Mouse (Mus musculus): ENCODE data around the gene Mrps5.
"Not testable (repeated sequence)": the region's sequence is repeated elsewhere in the genome, so short reads cannot be mapped to it uniquely, and the experiment has no call there.

Mrps5 gene

DNA sequence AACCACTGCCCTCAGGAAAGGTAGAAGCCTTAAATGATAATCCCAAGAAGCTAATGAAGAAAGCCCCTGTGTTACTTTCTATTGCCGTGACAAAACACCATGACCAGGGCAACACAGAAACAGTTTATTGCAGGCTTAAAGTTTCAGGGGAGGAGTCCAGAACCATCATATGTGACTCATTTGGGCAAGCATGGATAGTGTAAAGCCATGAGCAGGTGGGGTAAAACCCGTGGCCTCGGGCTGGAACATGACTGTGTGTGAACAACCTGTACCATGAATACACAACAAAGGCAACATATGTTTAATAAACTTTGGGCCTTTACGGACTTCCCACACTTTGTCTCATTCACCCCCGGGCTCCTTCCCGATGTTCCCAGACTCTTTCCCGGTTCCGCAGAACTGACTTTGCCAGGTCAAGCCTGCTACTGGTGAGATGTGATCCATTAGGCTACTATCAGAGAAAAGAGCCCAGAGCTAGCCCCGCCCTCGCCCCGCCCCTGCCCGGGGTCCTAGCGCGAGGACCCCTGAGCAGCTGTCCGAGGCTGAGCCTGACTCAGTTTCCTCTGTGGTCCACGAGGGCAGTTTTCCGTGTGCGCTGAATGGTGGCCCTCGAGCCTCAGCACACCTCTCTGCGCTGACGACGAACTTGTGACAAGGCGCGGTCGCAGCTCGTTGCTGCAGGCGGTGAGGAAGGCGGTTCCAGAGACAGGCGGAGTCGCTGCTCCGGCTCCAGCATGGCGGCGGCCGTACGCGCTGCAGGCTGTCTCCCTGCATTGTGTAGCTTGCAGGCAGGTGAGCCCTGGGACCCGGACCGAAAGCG, at the start of gene Mrps5, which contains the start of gene Zfp661:
Mrps5 (plus strand) TSS at position 529 of the 820 bp plus-strand sequence.
Zfp661 (minus strand) TSS at position 401 of the 820 bp plus-strand sequence.
- DNase-seq (ENCODE audit: low spot score): peak; percentile 55

DNA sequence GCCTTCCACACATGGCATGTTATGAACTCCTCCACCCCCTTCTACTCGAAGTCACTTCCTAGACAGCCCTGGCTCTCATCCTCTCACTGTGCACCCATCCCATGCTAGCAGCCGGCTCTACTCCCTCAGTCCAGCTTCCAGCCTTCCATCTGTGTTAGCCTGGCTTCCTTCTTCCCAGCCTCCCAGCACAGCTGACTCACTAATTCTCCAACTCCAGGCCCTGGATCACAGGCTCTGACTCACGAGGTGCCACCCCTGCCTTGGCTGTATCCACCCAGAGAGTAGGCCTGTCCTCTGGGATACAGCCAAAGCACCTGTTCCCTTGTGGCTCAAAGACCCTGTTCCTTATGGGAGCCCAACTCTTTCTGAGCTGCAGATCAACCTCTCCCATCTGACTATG, 49.5 kb upstream of the Mrps5 start:
- DNase-seq (ENCODE audit: low spot score): no peak

DNA sequence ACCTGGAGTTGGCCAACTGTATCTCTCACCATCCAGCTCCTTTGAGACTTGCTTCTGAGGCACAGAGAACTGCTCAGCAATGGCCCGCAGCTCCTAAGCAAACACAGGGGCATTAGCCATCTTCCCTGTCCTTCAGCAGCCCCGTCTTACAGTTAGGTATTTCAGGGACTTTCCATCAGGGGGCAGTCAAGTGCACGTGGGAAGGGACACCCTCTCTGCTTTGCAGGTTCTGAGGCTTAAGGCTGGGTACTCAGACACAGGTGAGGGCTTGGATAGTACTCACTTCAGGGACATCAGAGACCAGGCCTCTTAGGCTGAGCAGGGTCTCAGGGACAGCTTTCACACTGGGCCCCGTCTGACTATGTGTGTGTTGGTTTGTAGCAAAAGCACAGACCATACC, 47.5 kb upstream of the Mrps5 start:
- DNase-seq (ENCODE audit: low spot score): no peak

DNA sequence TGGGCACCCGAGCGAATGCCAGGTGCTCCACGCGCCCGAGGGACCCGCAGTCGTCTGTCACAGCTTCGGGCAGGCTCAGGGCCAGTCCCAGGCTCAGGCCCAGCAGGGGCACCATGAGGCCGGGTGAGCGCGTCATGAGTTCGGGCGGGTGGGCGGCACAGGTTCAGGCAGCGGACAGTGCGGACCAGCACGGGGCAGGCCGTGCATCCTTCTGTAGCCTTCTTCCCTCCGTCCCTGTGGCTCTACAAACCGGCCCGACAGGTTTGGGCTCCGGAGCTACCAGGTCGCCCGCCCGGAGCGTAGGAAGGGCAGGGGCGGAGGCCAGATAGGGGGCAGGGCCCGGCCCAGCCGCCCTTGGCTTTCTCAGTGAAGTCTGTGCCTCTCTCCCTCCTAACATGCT, 45.8 kb upstream of the Mrps5 start, which contains the start of gene Prom2:
Prom2 (minus strand) TSS at position 283 of the 400 bp plus-strand sequence.
- no peak for DNase-seq (ENCODE audit: low spot score)

DNA sequence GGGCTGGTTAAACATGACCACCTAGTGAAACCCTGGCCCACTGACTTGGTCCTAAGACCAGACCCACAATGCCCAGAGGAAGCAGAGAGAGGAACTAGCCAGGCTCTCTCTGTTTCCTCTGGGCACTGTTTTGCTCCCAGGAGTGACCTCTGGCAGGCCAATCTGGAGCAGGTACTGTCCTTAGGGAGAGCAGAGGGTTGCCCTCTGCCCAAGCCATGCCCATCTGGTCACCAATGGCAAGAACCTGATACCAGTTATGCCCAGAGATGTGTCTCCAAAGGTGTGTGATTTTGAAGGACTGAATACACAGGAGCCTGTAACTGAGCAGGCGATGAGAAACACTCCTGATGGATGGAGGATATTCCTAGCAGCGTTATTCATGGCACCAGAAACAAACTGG, 45.3 kb upstream of the Mrps5 start:
- no peak for DNase-seq (ENCODE audit: low spot score)

DNA sequence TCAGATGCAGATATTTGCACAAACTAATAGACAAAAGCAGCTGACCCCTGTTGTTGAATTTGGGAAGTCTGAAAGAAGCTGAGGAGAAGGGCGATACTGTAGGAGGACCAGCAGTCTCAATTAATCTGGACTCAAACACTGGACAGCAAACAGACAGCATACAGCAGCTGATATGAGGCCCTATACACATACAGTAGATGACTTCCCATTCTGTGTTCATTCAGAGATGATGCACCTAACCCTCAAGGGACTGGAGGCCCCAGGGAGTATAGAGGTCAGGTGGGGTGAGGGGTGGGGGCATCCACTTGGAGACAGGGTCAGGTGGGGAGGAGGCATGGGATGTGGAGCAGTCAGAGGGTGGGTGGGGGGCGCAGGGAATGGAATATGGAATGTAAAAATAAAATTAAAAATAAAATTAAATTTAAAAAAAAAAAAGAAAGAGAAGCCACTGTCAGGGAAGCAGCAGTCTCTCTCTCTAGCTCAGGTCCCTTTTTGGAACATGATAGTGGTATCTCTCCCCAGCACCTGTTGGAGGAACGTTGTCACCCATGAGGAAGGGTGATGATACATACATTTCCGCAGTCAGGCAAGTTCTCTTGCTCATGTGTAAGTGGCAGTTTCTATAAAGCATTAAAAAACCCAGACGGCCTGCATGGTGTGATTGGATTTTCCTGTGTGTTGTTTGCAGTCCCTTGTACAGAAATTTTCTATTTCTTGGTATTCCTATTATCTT, 38.5 kb upstream of the Mrps5 start:
- no peak for DNase-seq (ENCODE audit: low spot score)

DNA sequence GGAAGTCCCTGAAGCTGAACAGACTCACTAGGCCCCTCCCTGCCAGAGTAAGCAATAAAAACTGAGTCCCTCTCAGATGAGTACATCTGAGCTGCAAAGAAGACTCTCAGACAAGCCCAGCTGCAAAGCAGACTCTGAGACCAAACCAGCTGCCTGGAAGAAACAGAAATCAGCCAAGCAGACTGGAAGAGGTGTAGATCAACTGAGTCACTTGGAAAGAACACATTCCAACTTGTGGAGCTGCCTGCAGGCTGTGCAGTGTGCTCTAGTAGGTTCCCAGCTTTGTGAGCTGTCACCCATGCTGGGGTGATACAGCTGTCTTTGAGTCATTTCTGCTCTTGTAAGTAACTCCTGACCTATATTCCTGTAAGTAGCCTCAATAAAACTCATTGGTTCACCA, 37.3 kb upstream of the Mrps5 start:
- DNase-seq (ENCODE audit: low spot score): no peak

DNA sequence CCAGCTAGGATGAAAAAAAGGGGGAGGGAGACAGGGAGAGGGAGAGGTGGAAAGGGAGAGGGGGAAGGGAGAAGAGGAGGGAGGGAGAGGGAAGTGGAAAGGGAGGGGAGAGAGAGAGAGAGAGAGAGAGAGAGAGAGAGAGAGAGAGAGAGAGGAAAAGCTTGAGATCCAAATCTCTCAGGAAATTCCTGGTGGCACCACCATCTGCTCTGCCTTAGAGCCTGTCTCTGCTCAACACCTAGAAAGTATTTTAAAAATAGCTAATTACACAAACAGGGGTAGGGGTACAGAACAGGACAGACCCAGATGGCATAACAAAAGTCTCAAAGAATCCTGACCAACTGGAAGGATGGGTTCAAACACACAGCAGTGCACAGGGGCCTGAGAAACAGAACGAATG, 36.6 kb upstream of the Mrps5 start:
- DNase-seq (ENCODE audit: low spot score): no peak

DNA sequence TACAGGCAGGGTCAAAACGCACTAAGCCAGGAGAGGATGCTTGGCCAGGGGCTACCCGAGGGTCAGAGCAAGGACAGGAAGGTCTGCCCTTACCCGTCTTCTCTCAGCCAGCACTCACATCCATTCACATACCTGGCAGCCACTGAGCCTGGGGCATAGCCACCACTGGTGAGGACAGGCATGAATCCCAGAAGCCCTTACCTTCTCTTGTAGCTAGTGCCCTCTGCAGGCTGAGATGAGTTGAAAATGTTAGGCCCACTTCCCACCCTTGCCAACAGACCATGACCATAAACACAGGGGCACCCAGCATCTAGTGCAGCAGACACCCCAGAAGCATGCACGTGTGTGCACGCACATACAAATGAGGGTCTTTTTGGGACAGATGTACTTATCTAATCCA, 35.9 kb upstream of the Mrps5 start:
- DNase-seq (ENCODE audit: low spot score): peak; percentile 32

DNA sequence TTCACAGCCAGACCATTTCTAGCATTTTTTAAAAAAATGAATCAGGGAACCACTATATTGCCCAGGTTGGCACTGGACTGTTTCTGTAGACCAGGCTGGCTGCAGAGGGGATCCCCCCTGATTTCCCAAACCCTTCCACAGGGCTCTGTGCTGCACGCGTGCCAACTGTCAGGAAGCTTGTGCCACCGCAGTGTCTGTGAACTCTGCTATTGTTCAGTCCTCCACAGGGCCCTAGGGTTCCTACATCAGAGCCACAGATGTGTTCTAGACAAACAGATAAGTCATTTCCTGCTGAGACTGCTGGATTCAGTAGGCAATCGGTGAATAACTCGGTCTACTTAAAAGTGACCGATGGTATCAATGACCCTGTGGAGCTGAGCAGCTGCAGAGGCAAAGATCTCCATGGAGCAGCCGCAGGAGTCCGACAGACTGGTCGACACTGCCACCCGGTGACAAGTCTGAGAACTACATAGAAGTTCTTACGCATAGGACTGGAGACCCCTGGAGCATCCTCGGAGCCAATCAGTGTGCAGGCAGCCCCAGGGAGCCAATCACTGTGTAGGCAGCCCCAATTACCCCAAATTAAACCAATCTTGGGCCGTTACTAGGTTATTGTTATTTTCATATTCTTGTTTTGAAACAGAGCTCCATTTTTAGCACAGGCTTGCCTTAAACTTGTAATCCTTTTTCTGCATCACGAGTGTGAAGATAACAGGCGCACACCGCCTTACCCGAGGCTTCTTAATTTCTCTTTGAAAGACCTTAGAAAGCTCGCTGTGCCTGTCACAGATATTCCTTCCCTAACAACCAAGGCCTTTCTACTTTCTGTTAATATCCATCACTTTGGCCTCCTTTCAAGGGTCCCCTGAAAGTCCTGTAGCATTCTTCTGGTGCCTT, 27.7 kb upstream of the Mrps5 start:
- peak; percentile 96 for DNase-seq (ENCODE audit: low spot score)

DNA sequence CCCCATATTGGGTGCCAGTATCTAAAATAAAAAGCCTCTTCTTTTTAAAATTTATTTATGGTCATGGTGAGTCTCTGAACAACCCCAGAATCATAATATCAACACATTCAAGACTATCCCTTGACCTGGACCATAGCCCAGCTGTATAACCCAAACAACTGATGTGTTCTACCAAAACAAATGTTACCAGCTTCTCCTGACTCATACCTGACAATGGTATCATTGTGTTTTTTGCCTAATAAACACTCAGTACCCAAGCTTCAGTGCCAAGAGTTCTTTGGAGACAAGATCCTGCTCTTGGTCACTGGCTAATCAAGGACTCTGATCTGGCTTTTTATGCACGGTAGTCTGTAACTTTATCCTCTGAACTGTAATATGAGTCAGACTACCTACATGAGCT, 13.7 kb upstream of the Mrps5 start:
- no peak for DNase-seq (ENCODE audit: low spot score)

DNA sequence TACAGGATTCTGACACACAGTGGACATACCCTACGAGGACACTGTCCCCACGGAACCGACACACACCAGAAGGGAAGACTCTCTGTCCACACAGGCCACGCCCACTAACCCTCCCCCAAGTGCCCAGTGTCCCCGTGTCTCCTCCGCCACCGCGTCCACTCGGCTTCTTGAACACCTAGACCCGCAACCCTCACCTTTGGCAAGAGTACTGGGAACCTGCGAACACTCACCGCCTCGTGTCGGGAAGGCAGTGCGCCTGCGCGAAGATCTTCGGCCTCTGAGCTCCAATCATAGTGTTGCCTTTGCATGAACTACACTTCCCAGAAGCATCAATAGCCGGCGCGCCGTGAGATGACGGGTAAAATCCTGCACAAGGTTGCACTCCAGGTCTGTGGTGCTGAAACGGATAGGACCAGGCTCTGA, 2.6 kb upstream of the Mrps5 start:
- peak; percentile 87 for DNase-seq (ENCODE audit: low spot score)

DNA sequence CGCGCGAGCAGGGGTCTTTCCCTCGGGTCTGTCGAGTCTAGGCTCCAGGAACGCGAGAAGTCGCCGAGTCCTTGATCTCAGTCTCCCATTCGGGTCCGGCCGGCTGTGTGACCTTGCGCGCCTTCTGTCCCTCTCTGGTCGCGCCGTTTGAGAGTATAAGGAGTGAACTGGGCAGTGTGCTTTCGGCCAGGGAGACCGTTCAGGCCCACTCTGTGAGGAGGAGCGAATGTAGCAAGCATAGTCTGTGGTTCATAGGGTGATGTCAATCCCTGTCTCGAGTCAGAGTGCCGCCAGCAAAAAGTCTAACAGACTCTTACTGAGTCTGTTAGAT, 457 bp downstream of the Mrps5 start:
- DNase-seq (ENCODE audit: low spot score): no peak

DNA sequence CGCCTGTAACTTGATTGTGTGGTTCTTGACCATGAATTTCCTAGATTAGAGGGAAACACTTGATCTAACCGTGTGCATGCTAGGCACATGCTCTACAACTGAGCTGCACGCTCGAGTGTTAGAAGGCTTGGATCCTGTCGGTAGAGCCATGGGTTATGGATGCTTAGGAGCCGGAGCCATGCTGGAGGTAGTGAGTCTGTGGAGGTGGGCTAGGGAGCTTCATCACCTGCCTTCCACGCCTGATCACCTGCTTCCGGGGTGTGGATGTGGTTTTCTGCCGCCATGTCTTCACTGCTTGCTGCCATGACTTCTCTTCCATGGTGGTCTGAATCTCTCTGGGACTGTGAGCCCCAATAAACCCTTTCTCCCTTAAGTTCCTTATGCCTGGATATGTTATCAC, 1.9 kb downstream of the Mrps5 start:
- no peak for DNase-seq (ENCODE audit: low spot score)

DNA sequence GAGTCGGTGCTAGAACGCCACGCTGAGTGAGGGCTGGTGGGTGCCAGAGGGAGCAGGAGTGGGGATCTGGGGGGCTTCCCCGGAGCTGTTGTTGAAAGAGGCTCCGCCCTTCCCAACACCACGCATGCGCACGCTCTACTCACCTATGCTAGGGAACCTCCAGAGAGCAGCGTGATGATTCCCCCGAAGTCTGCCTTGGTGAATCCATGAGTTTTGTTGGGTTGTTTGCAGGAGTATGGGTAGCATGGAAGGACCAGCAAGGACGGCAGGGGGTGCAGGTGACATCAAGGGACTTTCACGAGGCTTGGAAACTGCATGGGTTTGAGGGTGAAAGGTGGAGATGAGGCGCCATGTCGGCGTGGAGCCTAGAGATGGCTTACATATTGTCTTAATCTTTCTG, 3.2 kb downstream of the Mrps5 start:
- no peak for DNase-seq (ENCODE audit: low spot score)

DNA sequence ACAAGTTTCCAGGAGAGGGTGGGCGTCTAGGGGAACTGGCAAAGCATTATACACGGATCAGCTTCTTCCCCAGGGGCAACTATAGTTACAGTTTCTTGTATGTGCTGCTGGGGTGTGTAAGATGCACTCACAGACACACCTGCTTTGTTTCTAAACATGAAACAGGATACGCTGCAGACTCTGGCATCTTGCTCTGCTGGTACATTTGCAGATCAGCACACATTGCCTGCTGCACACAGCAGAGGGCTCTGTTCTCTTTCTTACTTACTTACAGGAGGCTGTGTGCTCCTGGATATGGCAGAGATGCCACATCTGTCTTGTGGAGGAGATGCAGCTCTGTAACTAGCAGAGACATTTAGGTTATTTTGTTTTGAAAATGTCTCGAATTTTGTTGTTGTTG, 3.8 kb downstream of the Mrps5 start:
- DNase-seq (ENCODE audit: low spot score): no peak

DNA sequence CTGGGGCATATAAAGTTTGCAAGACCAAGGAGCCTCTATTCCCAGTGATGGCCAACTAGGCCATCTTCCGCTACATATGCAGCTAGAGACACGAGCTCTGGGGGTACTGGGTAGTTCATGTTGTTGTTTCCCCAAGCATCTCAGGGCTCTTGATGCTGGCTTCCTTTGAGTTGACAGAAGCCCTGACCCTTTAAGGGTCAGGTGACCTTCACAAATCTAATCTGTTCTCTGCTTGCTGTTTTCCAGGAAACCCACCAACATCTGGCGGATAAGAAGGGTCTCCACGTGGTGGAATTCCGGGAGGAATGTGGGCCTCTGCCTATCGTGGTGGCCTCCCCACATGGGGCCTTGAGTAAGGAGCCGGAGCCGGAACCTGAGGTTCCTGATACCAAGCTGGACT, 16.4 kb downstream of the Mrps5 start:
- DNase-seq (ENCODE audit: low spot score): not testable (repeated sequence)

DNA sequence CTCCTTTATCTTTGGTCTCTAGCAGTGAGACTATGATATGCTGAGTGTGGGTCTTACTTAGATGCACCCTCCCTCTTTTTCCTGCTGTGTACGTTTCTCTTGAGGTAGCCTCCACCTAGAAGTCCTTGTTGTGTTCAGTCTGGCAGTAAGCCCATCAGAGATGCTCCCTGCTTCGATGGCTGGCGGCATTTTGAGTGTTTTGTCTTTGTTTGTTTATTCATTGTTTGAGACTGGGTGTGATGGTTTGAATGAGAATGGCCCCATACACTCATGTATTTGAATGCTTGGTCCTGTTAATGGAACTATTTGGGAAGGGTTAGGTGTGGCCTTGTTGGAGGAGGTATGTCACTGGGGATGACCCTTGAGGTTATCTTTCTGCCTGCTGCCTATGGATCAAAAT, 18.2 kb downstream of the Mrps5 start:
- no peak for DNase-seq (ENCODE audit: low spot score)

DNA sequence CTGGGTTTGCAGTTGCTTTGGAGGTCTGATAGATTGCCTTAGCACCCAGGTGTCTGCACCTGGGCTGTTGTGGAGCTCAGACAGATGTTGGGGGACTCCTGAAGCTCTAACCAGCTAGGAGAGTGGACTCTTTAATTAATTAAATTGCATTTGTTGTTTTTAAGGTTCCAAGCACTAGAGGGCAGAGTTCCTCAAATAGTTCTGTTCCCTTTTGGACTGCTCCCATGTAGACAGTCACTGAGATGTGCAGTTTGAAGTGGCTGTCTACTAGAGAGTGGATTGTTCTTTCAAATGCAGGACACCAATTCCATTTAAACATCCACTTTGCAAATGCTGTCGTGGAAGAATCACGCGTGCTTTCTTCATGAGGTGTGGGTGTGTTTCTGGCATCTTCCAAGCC, 21.2 kb downstream of the Mrps5 start:
- no peak for DNase-seq (ENCODE audit: low spot score)

DNA sequence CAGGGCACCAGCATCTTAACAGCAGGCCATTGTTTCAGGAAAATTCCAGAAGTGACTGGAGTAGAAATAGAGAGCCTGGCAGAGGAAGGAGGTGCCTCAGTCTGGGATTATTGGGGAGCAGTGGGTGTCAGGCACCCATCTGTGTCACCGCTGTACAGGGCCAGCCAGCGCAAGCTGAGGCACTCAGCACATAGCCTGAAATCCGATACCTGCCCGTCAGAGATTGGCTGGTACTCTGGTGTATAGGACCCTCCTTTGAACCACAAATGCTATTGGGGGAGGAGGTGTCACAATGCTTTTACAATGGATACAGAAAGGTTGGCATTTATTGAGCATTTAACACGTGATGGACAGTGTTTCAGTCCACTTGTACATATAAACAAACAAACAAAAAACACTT, 22.0 kb downstream of the Mrps5 start:
- DNase-seq (ENCODE audit: low spot score): no peak

DNA sequence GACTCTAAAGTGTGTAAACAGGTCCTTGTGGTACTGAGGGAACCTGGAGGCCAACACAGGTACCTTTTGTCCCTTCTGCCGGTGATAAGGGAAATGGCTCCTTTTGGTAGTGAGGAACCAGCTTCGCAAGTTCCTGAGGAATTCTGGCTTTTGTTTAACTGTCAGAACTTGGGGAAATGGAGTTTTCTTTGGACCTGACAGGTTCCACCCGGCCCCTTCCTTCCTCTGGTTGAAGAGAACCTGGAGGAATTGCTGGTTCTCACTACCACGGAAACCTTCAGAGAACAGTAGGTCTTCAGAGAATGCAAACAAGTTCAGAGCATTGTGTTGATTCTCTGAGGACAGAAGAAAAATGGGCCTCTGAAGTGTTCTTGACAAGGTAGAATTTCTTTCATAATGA, 24.4 kb downstream of the Mrps5 start:
- no peak for DNase-seq (ENCODE audit: low spot score)

DNA sequence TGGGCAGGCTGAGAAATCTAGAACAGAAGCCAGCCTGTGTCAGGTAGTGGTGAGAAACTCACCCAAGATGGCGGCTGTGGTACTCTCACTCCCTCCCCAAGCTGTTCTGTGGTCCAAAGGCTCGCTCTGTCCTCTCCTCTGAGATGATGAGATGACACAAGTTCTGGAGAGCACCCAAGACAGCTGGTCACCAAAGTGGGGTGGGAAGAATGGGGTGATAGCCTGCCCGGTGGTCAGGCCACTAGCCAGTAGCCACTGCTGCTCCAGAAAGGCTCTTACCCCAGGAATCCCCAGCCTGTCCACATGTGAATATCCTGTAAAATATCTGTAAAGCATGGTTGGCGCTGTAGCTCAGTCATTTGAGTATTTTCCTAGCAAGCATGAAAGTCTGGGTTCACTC, 25.3 kb downstream of the Mrps5 start:
- no peak for DNase-seq (ENCODE audit: low spot score)

DNA sequence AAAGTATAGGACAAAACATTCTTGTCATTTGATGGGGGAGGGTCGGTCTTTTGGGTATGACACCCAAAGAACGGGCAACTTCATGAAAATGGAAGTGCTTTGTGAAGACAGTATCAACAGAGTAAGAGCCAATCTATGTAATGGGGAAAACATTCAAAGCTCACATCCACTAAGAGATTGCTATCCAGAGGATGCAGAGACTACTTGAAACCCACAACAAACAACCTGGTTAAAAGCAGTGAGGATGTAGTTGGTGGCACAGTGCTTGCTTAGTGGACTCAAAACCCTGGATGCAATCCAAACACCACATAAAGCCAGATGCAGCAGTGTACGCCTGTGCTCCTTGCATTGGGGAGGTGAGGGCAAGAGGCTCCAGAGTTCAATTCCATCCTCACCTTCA, 32.3 kb downstream of the Mrps5 start:
- DNase-seq (ENCODE audit: low spot score): no peak

Data from layer of hippocampus, adult 9-10 months (tissue).